8 mouse cellular contexts compared by ENCODE assay signal in genomic region chr7:43797333-43797769, GRCm38 (mm10). TPM values are rescaled to one million over a fixed set of nuclear protein-coding genes. Genes with fewer than 3 reads are reported as not detected.
DNase-seq lines count a peak whose midpoint lies in the region; ATAC-seq and TF ChIP-seq lines count a peak whose summit lies in the region.

Gene Klk8 (plus strand): TSS chr7:43797577.

- peak within 1 kb of the TSS; percentile 38 for H3K9ac ChIP-seq in forebrain, embryonic 14.5 days (ENCODE audit: low read length)
- peak within 1 kb of the TSS; percentile 45 for H3K9ac ChIP-seq in hindbrain, postnatal 0 days (replicated peaks; ENCODE audit: low read length)
- H3K9ac ChIP-seq in liver, adult 2 months (ENCODE audit: low read depth, low read length) = no peak within 1 kb of the TSS
- H3K9ac ChIP-seq in midbrain, embryonic 16.5 days (ENCODE audit: low read depth, low read length) = peak within 1 kb of the TSS; percentile 67

- H3K4me1 ChIP-seq in forebrain, embryonic 14.5 days (ENCODE audit: control insufficient read depth, insufficient read depth, low read length) = no peaks in the 10 kb centered on the region; the same call in 1 of the 2 replicates
- peaks cover 9% of the 10 kb centered on the region; the same call in 1 of the 2 replicates for H3K4me1 ChIP-seq in hindbrain, postnatal 0 days (ENCODE audit: insufficient read depth, low read length)
- no peaks in the 10 kb centered on the region for H3K4me1 ChIP-seq in liver, adult 2 months (ENCODE audit: control insufficient read depth, insufficient read depth, low read length)
- H3K4me1 ChIP-seq in midbrain, embryonic 16.5 days (ENCODE audit: control insufficient read depth, insufficient read depth, low read length) = peaks cover 9% of the 10 kb centered on the region; the same call in 1 of the 2 replicates

- no peaks in the 10 kb centered on the region for H3K79me2 ChIP-seq in liver, adult 2 months (ENCODE audit: control insufficient read depth, insufficient read depth, low read length)

- TF ChIP-seq CTCF in hindbrain, postnatal 0 days (IDR thresholded peaks at IDR 0.05; ENCODE audit: low read depth) = no peak
- TF ChIP-seq CTCF in liver, adult 2 months (IDR thresholded peaks at IDR 0.05; ENCODE audit: low read depth, low read length) = no peak

- ATAC-seq in forebrain, embryonic 14.5 days = peak; percentile 32; the same call in 1 of the 2 replicates
- peak; percentile 53; the same call in 1 of the 2 replicates for ATAC-seq in hindbrain, postnatal 0 days
- peak; percentile 71 for ATAC-seq in midbrain, embryonic 16.5 days

- H3K4me3 ChIP-seq in forebrain, embryonic 14.5 days (ENCODE audit: low read depth, low read length) = peak within 1 kb of the TSS; percentile 40
- H3K4me3 ChIP-seq in hindbrain, postnatal 0 days (ENCODE audit: low read length) = peak within 1 kb of the TSS; percentile 44
- H3K4me3 ChIP-seq in liver, adult 2 months (ENCODE audit: insufficient read depth, low read depth, low read length) = peak within 1 kb of the TSS; percentile 34
- H3K4me3 ChIP-seq in midbrain, embryonic 16.5 days (ENCODE audit: low read depth, low read length) = peak within 1 kb of the TSS; percentile 55

- no peaks in the 10 kb centered on the region for H3K9me3 ChIP-seq in forebrain, embryonic 14.5 days (replicated peaks; ENCODE audit: control insufficient read depth, low read length)
- no peaks in the 10 kb centered on the region for H3K9me3 ChIP-seq in hindbrain, postnatal 0 days (ENCODE audit: low read length)
- H3K9me3 ChIP-seq in midbrain, embryonic 16.5 days (replicated peaks; ENCODE audit: control insufficient read depth, low read length, poor library complexity, severe bottlenecking) = no peaks in the 10 kb centered on the region

- peak within 1 kb of the TSS; percentile 60 for H3K4me2 ChIP-seq in forebrain, embryonic 14.5 days (ENCODE audit: low read length)
- H3K4me2 ChIP-seq in hindbrain, postnatal 0 days (ENCODE audit: low read depth, low read length) = peak within 1 kb of the TSS; percentile 73
- peak within 1 kb of the TSS; percentile 85 for H3K4me2 ChIP-seq in midbrain, embryonic 16.5 days (ENCODE audit: low read length)

- peak; percentile 28 for DNase-seq in urinary bladder, postnatal 25 days (ENCODE audit: low spot score)
- DNase-seq in urinary bladder, postnatal 10 days (ENCODE audit: low spot score) = no peak
- DNase-seq in forebrain, embryonic 14.5 days (ENCODE audit: low spot score) = no peak
- DNase-seq in hindbrain, postnatal 0 days (ENCODE audit: low spot score) = peak; percentile 19
- no peak for DNase-seq in liver, adult 2 months (ENCODE audit: extremely low read depth, low read depth, low spot score)
- no peak for DNase-seq in c-Kit-positive CD71-positive TER-119-positive erythroid progenitor cells, embryonic 14.5 days (ENCODE audit: low spot score)
- DNase-seq in right cerebral cortex, postnatal 25 days = no peak

- H3K27ac ChIP-seq in forebrain, embryonic 14.5 days (ENCODE audit: low read depth, low read length) = no peak within 1 kb of the TSS
- H3K27ac ChIP-seq in hindbrain, postnatal 0 days = no peak within 1 kb of the TSS
- no peak within 1 kb of the TSS for H3K27ac ChIP-seq in liver, adult 2 months (replicated peaks; ENCODE audit: insufficient read depth, low read depth, low read length)
- H3K27ac ChIP-seq in midbrain, embryonic 16.5 days (ENCODE audit: low read length) = no peak within 1 kb of the TSS

- WGBS in forebrain, embryonic 14.5 days = under 1% methylated on average over 28 of the region's 28 CpGs
- under 1% methylated on average over 28 of the region's 28 CpGs for WGBS in hindbrain, postnatal 0 days
- WGBS in liver, adult 2 months = 1% methylated on average over 28 of the region's 28 CpGs
- WGBS in midbrain, embryonic 16.5 days = under 1% methylated on average over 28 of the region's 28 CpGs

- H3K27me3 ChIP-seq in forebrain, embryonic 14.5 days (replicated peaks; ENCODE audit: control insufficient read depth, insufficient read depth, low read length) = peaks cover 18% of the 10 kb centered on the region
- 0 out of 2 replicates have a peak, but pooled peaks cover 10% of the 10 kb centered on the region for H3K27me3 ChIP-seq in hindbrain, postnatal 0 days (ENCODE audit: insufficient read depth, low read length)
- 0 out of 2 replicates have a peak, but pooled peaks cover 3% of the 10 kb centered on the region for H3K27me3 ChIP-seq in liver, adult 2 months (ENCODE audit: control insufficient read depth, insufficient read depth, low read length)
- H3K27me3 ChIP-seq in midbrain, embryonic 16.5 days (ENCODE audit: control insufficient read depth, insufficient read depth, low read depth, low read length) = peaks cover 12% of the 10 kb centered on the region

- TF ChIP-seq POLR2A in liver, adult 2 months (IDR thresholded peaks at IDR 0.05; ENCODE audit: extremely low read depth, insufficient read depth, low read length) = no peak

- no peaks in the 10 kb centered on the region for H3K36me3 ChIP-seq in forebrain, embryonic 14.5 days (ENCODE audit: control insufficient read depth, insufficient read depth, low read length)
- no peaks in the 10 kb centered on the region for H3K36me3 ChIP-seq in hindbrain, postnatal 0 days (ENCODE audit: insufficient read depth, low read length)
- H3K36me3 ChIP-seq in liver, adult 2 months (ENCODE audit: control insufficient read depth, insufficient read depth, low read length) = no peaks in the 10 kb centered on the region
- no peaks in the 10 kb centered on the region for H3K36me3 ChIP-seq in midbrain, embryonic 16.5 days (ENCODE audit: control insufficient read depth, insufficient read depth, low read length)

RNA-seq across cellular contexts. Expression of gene Klk8, which starts in this region (rescaled TPM):
- 7.1 and 9.6 TPM in 2 replicates for polyA plus RNA-seq in forebrain, embryonic 14.5 days (2014; fragmentation: Nextera tagmentation; extraction: Ambion mirVana)
- 9.5 and 11.3 TPM in 2 replicates for total RNA-seq in hindbrain, postnatal 0 days (2014; rRNA removed)
- 10.8 and 12.5 TPM in 2 replicates for polyA plus RNA-seq in hindbrain, postnatal 0 days (2015; fragmentation: Nextera tagmentation; extraction: Ambion mirVana)
- total RNA-seq in liver, adult 2 months (2014; rRNA removed) = 0.65 and 1.1 TPM in 2 replicates
- polyA plus RNA-seq in liver, adult 2 months (2012; rRNA removed) = 0.31 TPM in 1 of 2 replicates, not detected in the other
- 5.7 and 8.6 TPM in 2 replicates for polyA plus RNA-seq in midbrain, embryonic 16.5 days (2015; fragmentation: Nextera tagmentation; extraction: Ambion mirVana)

Comparison
In these comparisons a context has a peak if more than half of its experiments do, and no peak if none do; other contexts are left out.
1. DNase-seq: peak in urinary bladder, postnatal 25 days (single experiment) and hindbrain, postnatal 0 days (single experiment); none in urinary bladder, postnatal 10 days (single experiment), forebrain, embryonic 14.5 days (single experiment), liver, adult 2 months (single experiment), c-Kit-positive CD71-positive TER-119-positive erythroid progenitor cells, embryonic 14.5 days (single experiment) and right cerebral cortex, postnatal 25 days (single experiment).
2. Peak in every context shown above with its lines, with median percentiles within 50 percentile points of each other: ATAC-seq, H3K4me2 ChIP-seq and H3K4me3 ChIP-seq.